Mouse (Mus musculus) spleen, adult 2 months (tissue): ENCODE data around the gene Atp8b5. TPM values are rescaled to one million over a fixed set of nuclear protein-coding genes. Genes with fewer than 3 reads are reported as not detected.

Source experiments
- DNase-seq, 2 experiments: peaks; one replicate each; pipeline versions ENCODE4 v3.0.0 to v3.0.0-alpha.2; 2012 to 2021; ENCODE audit warnings: low spot score in 2 of 2, low read depth in 1 of 2
- H3K27ac ChIP-seq: fragments of 200-500 bp; 2 replicates; pipeline ENCODE4 v1.5.1; 2012; ENCODE audit warnings: low read length, inconsistent platforms; ENCODE audit not compliant: insufficient read depth
- H3K27me3 ChIP-seq: fragments of 200-500 bp; 2 replicates; pipeline ENCODE4 v1.6.1; 2012; ENCODE audit warnings: mild to moderate bottlenecking, moderate library complexity, low read length, inconsistent platforms; ENCODE audit not compliant: control insufficient read depth, insufficient read depth
- H3K36me3 ChIP-seq: fragments of 200-500 bp; 2 replicates; pipeline ENCODE4 v1.6.1; 2012; ENCODE audit warnings: mild to moderate bottlenecking, low read length, inconsistent platforms; ENCODE audit not compliant: control insufficient read depth, insufficient read depth
- H3K4me1 ChIP-seq: fragments of 200-500 bp; 2 replicates; pipeline ENCODE4 v1.6.1; 2011; ENCODE audit warnings: inconsistent platforms; ENCODE audit not compliant: control insufficient read depth, insufficient read depth, insufficient read length
- H3K4me3 ChIP-seq: fragments of 200-500 bp; 2 replicates; pipeline ENCODE4 v1.5.1; 2011; ENCODE audit warnings: mild to moderate bottlenecking, inconsistent platforms; ENCODE audit not compliant: insufficient read depth, insufficient read length; ENCODE audit errors: extremely low read depth
- CTCF ChIP-seq: fragments of 200-500 bp; IDR thresholded peaks from 2 replicates; pipeline ENCODE4 v1.5.1; 2011; ENCODE audit warnings: mild to moderate bottlenecking, inconsistent platforms; ENCODE audit not compliant: insufficient read depth, insufficient read length, insufficient replicate concordance; ENCODE audit errors: extremely low read depth
- POLR2A ChIP-seq: fragments of 200-500 bp; IDR thresholded peaks from 2 replicates; pipeline ENCODE4 v1.6.1; 2011; ENCODE audit warnings: low read depth, low read length, inconsistent platforms
- WGBS: fragments of 180-500 bp; shearing (Covaris S2); methylation state at CpG from one replicate; pipeline ENCODE4 v1.1.7; 2018; 5-methylcytosine and 5-hydroxymethylcytosine counted together
- polyA plus RNA-seq: library from polyadenylated mRNA; depleted of rRNA; stranded (reverse); fragments of >200 nt; gene quantifications from 2 replicates; pipeline ENCODE4 v1.2.3, GENCODE M21; 2012; rRNA removed

Atp8b5 gene
- polyA plus RNA-seq, 1 experiment, result 0.06 TPM

DNA sequence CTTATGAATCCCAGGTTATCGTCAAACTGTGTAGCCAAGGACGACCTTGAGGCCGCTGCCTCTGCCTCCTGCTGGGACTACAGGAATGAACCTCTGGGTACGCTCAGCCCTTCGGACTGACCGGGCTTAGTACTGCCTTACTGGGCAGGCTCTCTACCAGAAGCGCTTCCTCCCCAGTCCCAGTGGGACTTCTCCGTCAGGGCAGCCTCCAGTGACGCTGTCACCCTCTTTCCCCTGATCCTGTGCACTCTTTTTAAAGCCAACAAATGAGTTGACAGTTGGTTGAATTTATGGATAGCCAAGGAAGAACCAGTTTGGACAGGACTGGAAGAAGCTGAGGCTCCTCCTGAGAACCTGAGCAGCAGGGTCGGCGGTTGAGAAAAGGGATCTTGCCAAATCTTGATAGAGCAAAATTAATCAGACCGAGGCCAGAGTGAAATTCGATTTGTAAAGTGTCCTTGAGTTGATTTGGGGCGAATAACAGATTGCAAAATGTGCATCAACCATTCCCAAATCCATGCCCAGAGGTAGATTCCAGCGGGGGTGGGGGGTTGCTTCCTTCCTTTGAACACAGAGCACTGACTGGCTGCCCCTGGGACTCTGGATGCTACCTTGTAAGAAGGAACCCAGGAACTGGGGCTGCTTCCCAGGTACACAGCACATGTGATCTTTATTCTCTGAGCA, 152.2 kb downstream of the Atp8b5 start:
- DNase-seq, result no peak
- H3K4me1 ChIP-seq, result no peaks in the 10 kb centered on the region
- no peaks in the 10 kb centered on the region for H3K36me3 ChIP-seq
- H3K4me3 ChIP-seq, result no peak overlapping the region
- TF ChIP-seq CTCF, result no peak
- TF ChIP-seq POLR2A, result no peak
- WGBS, result 68% methylated on average over 15 of the region's 15 CpGs
- no peak overlapping the region for H3K27ac ChIP-seq
- H3K27me3 ChIP-seq, result no peaks in the 10 kb centered on the region

DNA sequence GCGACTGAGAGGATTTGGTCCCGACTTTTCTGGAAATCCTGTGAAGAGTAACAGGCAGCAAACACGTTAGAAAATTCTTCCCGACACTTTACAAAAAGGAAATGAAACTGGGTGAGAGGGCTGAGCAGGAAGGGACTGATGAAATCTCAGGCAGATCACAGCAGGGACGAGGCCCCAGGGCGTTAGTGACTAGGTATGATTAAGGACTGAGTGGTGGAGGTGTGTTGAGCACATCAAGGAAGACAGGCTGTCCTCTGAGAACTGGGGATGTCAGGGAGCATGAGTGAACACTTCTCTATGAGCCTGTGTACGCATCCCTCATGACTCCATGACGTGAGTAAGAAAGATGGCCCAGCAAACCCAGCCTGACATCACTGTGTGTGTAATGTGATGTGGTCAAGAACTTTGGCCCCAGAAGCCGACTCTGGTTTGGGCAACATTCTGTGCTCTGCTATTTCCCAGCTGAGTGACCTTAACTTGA, 152.9 kb downstream of the Atp8b5 start:
- TF ChIP-seq CTCF, result no peak
- TF ChIP-seq POLR2A, result no peak
- 53% methylated on average over 9 of the region's 9 CpGs for WGBS
- Histone ChIP-seq H3K4me1 (no peaks in the 10 kb centered on the region), H3K27ac (0 out of 2 replicates have a peak overlapping the region, but pooled peaks have one; percentile 4), H3K27me3 (no peaks in the 10 kb centered on the region), H3K4me3 (no peak overlapping the region), H3K36me3 (no peaks in the 10 kb centered on the region)
- no peak for DNase-seq

DNA sequence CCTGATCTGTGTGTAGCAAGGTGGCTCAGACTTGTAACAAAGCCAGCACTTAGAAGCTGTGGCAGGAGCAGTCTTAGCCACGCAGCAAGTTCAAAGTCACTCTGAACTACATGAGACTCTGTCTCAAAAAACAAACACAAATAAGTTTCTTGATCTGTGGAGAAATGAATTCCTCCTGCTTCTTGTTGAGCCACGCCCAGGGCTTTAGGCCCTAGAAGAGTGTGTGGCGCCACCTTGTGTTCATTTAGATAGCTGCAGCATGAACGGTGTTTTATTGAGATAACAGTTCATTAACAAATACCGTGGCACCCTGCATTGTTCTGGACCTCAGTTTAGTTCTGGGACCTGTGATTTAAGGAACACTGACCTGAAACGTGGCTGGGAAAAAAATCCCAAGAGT, 153.3 kb downstream of the Atp8b5 start:
- WGBS, result 2% methylated on average over 6 of the region's 6 CpGs
- Histone ChIP-seq H3K4me1 (no peaks in the 10 kb centered on the region), H3K4me3 (no peak overlapping the region), H3K27ac (0 out of 2 replicates have a peak overlapping the region, but pooled peaks have one; percentile 4), H3K27me3 (no peaks in the 10 kb centered on the region), H3K36me3 (no peaks in the 10 kb centered on the region)
- TF ChIP-seq CTCF, result peak; percentile 66; the same call in 1 of the 2 replicates
- TF ChIP-seq POLR2A, result no peak
- DNase-seq, result peak; percentile 33 to 51

DNA sequence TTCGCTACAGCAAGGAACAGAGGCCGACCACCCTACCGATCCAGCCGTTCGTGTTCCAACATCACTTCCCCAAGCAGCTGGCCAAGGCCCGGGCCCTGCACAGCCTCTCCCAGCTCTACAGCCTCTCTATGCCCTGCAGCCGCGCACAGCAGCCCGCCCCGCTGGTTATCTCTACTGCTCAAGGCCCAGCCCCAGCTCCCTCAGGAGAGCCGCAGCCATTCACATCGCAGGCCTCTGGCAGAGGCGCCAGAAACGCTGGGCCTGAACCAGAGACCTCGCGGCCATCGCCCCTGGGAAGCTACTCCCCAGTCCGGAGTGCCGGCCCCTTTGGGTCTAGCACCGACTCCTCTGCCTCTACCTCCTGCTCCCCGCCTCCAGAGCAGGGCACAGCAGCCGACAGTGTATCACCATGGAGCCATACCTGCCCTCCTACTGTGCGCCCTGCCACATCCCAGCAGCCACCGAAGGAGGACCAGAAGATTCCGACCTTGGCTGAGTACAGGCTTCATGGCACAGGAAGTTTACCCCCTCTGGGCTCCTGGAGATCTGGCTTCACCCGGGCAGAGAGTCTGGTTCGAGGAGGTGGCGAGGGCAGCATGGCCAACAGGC, 154.8 kb downstream of the Atp8b5 start:
- Histone ChIP-seq H3K27ac (no peak overlapping the region), H3K4me3 (no peak overlapping the region), H3K36me3 (no peaks in the 10 kb centered on the region), H3K27me3 (peaks cover 8% of the 10 kb centered on the region), H3K4me1 (no peaks in the 10 kb centered on the region)
- WGBS, result 91% methylated on average over 28 of the region's 28 CpGs
- TF ChIP-seq POLR2A (no peak), CTCF (no peak)
- DNase-seq, result no peak

Other genes starting within 250 kb of the Atp8b5 start
- 25.2 and 33.4 TPM in 2 replicates for gene Pigo, start 241.3 kb upstream of the Atp8b5 start, polyA plus RNA-seq
- 42.8 and 47.0 TPM in 2 replicates for gene Stoml2, start 235.4 kb upstream of the Atp8b5 start, polyA plus RNA-seq
- 21.1 and 28.2 TPM in 2 replicates for gene Fam214b, start 220.9 kb upstream of the Atp8b5 start, polyA plus RNA-seq
- gene Unc13b, start 208.2 kb upstream of the Atp8b5 start, polyA plus RNA-seq, result 0.65 and 0.92 TPM in 2 replicates
- 7.4 and 8.5 TPM in 2 replicates for gene Rusc2, start 114.8 kb downstream of the Atp8b5 start, polyA plus RNA-seq
- not detected in 2 replicates for gene Fam166b, start 162.0 kb downstream of the Atp8b5 start, polyA plus RNA-seq
- 49.6 and 64.5 TPM in 2 replicates for gene Tesk1, start 174.8 kb downstream of the Atp8b5 start, polyA plus RNA-seq
- gene Cd72, start 187.5 kb downstream of the Atp8b5 start, polyA plus RNA-seq, result 109 and 140 TPM in 2 replicates
- gene Sit1, start 216.6 kb downstream of the Atp8b5 start, polyA plus RNA-seq, result 15.3 and 17.1 TPM in 2 replicates
- 85.4 and 191 TPM in 2 replicates for gene Ccdc107, start 225.7 kb downstream of the Atp8b5 start, polyA plus RNA-seq
- 12.7 and 16.8 TPM in 2 replicates for gene Arhgef39, start 232.5 kb downstream of the Atp8b5 start, polyA plus RNA-seq
- 2.0 TPM in 2 replicates for gene Car9, start 239.8 kb downstream of the Atp8b5 start, polyA plus RNA-seq